Mouse (Mus musculus) forebrain, postnatal 0 days (tissue): Measurements from ENCODE around the gene Ppat. TPM values are rescaled to one million over a fixed set of nuclear protein-coding genes. Genes with fewer than 3 reads are reported as not detected.

Source experiments
- ATAC-seq: fragments of 200-750 bp; cut with Nextera tagmentation; 2 replicates; pipeline ENCODE4 v1.8.0; 2017; ENCODE audit warnings: mild to moderate bottlenecking, moderate library complexity
- DNase-seq: peaks from one replicate; pipeline ENCODE4 v3.0.0-alpha.2; 2015
- H3K27ac ChIP-seq: fragments of 300-500 bp; sonication (generic); 2 replicates; pipeline ENCODE4 v1.5.1; 2014; ENCODE audit warnings: low read depth, mild to moderate bottlenecking, antibody characterized with exemption, low read length, moderate library complexity, mixed read lengths
- H3K27me3 ChIP-seq: fragments of 300-500 bp; sonication (generic); 2 replicates; pipeline ENCODE4 v1.6.1; 2014; ENCODE audit warnings: mild to moderate bottlenecking, low read length, mixed read lengths; ENCODE audit not compliant: insufficient read depth
- H3K36me3 ChIP-seq: fragments of 300-500 bp; sonication (generic); 2 replicates; pipeline ENCODE4 v1.6.1; 2014; ENCODE audit warnings: mild to moderate bottlenecking, moderate library complexity; ENCODE audit not compliant: insufficient read depth
- H3K4me1 ChIP-seq: fragments of 300-500 bp; sonication (generic); 2 replicates; pipeline ENCODE4 v1.6.1; 2014; ENCODE audit warnings: antibody characterized with exemption; ENCODE audit not compliant: insufficient read depth
- H3K4me2 ChIP-seq: fragments of 300-500 bp; sonication (generic); 2 replicates; pipeline ENCODE4 v1.6.1; 2014; ENCODE audit warnings: low read depth, mild to moderate bottlenecking, moderate library complexity
- H3K4me3 ChIP-seq: fragments of 300-500 bp; sonication (generic); 2 replicates; pipeline ENCODE4 v1.5.1; 2014; ENCODE audit warnings: low read depth, low read length, mixed read lengths
- H3K9ac ChIP-seq: fragments of 300-500 bp; sonication (generic); 2 replicates; pipeline ENCODE4 v1.6.1; 2014; ENCODE audit warnings: mild to moderate bottlenecking
- H3K9me3 ChIP-seq: fragments of 300-500 bp; sonication (generic); 2 replicates; pipeline ENCODE4 v1.6.1; 2016; ENCODE audit warnings: low read length
- CTCF ChIP-seq: sonication (generic); IDR thresholded peaks from 2 replicates; pipeline ENCODE4 v1.5.1; 2016; ENCODE audit warnings: antibody characterized with exemption, control low read depth, low read depth
- WGBS: fragments of 180-500 bp; shearing (Covaris S2); extraction: QIAGEN DNeasy Blood & Tissue Kit; methylation state at CpG from one replicate; pipeline ENCODE4 v1.1.7; 2014; 5-methylcytosine and 5-hydroxymethylcytosine counted together
- polyA plus RNA-seq: library from polyadenylated mRNA; unstranded; fragments of >200 nt; fragmentation: Nextera tagmentation; extraction: Ambion mirVana; gene quantifications from 2 replicates; pipeline ENCODE4 v1.2.1, GENCODE M21; 2015
- total RNA-seq: library from RNA; depleted of rRNA; stranded (reverse); fragments of >200 nt; gene quantifications from 2 replicates; pipeline ENCODE4 v1.2.3, GENCODE M21; 2014

The Ppat gene
- total and polyA plus RNA-seq, 2 experiments from 2014 or later: 11.2 to 16.1 TPM

DNA sequence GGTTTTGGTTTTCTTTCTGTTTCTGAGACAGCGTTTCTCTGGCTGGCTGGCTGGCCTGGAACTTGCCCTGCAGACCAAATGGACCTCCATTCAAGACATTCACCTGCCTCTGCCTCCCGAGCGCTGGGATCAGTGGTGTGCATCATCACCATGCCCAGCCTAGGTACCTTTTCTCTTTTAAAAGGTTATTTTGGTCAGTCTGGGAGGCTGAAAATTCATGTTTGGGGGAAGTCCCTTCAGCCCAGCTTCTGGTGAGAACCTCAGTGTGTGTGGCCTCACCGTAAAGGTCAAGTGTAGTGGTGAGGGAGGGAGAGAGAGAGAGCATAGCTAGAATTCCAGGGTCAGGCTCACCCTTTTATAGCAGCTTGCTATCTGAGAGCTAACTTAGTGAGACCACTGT, 3.6 kb downstream of the Ppat start:
- Histone ChIP-seq H3K27me3 (no peaks in the 10 kb centered on the region), H3K27ac (no peak overlapping the region), H3K4me2 (no peak overlapping the region), H3K9ac (no peak overlapping the region), H3K9me3 (no peaks in the 10 kb centered on the region), H3K4me1 (peaks cover 14% of the 10 kb centered on the region), H3K4me3 (no peak overlapping the region), H3K36me3 (no peaks in the 10 kb centered on the region)
- ATAC-seq (no peak), DNase-seq (no peak)
- TF ChIP-seq CTCF: no peak
- 94% methylated on average over 4 of the region's 4 CpGs for WGBS

DNA sequence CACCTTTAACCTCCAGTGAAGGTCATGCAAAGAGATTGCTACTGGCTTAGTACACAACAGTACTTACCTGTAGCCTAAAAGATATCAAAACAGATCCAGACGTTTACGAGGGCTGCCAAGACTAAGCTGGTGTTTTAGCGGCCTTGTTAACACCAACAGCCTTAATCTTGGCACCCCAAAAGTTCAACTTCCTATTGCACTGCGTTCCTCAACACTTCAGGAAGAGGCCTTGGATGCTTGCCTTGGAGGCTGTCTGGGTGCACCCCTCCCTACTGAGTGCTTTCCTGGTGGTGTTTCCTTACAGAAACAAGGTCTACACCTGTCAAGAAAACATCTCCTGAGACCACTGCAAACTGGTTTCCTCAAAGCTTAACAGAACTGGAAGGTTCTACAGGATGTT, 4.2 kb downstream of the Ppat start:
- H3K4me1 ChIP-seq: peaks cover 10% of the 10 kb centered on the region
- H3K9ac ChIP-seq: no peak overlapping the region
- no peak overlapping the region for H3K4me3 ChIP-seq
- H3K4me2 ChIP-seq: no peak overlapping the region
- no peaks in the 10 kb centered on the region for H3K9me3 ChIP-seq
- H3K27me3 ChIP-seq: no peaks in the 10 kb centered on the region
- no peaks in the 10 kb centered on the region for H3K36me3 ChIP-seq
- ATAC-seq: no peak
- TF ChIP-seq CTCF: no peak
- 90% methylated on average over 4 of the region's 4 CpGs for WGBS
- no peak for DNase-seq
- H3K27ac ChIP-seq: no peak overlapping the region

DNA sequence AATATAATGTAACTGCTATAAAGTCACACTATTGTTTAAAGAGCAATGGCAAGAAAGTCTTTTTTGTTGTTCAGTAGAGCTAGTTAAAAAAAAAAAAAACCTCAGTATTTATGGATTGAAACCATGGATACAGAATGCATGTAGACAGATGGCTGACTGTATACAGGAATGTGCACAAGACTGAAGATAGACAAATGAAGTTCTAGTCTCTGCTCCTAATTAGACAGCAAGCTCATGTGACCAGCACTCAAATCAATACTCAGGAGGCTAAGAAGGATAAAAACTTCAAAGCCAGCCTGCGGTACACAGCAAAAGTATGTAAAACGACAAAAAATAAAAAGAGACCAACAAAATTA, 5.7 kb downstream of the Ppat start:
- no peak for TF ChIP-seq CTCF
- Histone ChIP-seq H3K27ac (no peak overlapping the region), H3K4me2 (no peak overlapping the region), H3K4me3 (no peak overlapping the region), H3K36me3 (peaks cover 2% of the 10 kb centered on the region; the same call in 1 of the 2 replicates), H3K9ac (no peak overlapping the region), H3K9me3 (no peaks in the 10 kb centered on the region), H3K27me3 (no peaks in the 10 kb centered on the region), H3K4me1 (peaks cover 10% of the 10 kb centered on the region)
- WGBS: 42% methylated on average over 2 of the region's 2 CpGs
- ATAC-seq (peak; percentile 56; the same call in 1 of the 2 replicates), DNase-seq (no peak)

DNA sequence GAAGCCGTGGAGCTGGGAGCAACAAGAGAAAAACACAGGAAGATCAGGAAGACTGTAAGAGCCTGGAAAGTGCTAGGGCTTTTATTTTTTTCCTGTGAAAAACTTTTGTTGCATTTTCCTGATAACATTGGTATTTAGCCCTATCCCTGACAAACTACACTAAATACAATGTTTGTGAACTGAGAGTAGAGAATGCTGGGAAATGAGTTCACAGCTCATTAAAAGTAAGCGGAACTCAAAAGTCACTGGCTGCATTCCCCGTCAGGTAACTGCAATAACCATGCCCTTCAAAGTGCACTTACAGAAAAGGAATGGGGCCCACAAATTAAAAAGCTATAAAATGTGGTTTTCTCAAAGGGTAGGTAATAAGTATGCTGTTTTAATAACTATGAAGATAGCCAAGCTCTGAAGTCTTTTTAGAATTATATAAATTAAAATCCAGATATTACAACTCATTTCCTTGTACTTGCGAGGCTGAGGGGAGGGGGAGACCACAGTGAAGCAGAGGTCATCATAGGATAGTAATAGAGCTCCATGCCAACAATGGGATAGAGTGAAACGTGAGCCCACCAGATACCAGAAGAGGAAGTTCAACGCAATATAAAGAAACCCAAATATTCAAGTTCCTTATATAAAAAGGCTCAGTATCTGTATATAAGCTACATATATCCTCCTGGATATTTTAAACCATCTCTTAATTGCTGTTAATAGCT, 6.3 kb downstream of the Ppat start:
- ATAC-seq (no peak), DNase-seq (no peak)
- no peak overlapping the region for H3K9ac ChIP-seq
- H3K4me1 ChIP-seq: peaks cover 6% of the 10 kb centered on the region
- no peak overlapping the region for H3K4me2 ChIP-seq
- H3K27me3 ChIP-seq: no peaks in the 10 kb centered on the region
- no peak for TF ChIP-seq CTCF
- H3K36me3 ChIP-seq: peaks cover 4% of the 10 kb centered on the region; the same call in 1 of the 2 replicates
- H3K27ac ChIP-seq: no peak overlapping the region
- WGBS: 77% methylated on average over 6 of the region's 6 CpGs
- no peak overlapping the region for H3K4me3 ChIP-seq
- H3K9me3 ChIP-seq: no peaks in the 10 kb centered on the region

DNA sequence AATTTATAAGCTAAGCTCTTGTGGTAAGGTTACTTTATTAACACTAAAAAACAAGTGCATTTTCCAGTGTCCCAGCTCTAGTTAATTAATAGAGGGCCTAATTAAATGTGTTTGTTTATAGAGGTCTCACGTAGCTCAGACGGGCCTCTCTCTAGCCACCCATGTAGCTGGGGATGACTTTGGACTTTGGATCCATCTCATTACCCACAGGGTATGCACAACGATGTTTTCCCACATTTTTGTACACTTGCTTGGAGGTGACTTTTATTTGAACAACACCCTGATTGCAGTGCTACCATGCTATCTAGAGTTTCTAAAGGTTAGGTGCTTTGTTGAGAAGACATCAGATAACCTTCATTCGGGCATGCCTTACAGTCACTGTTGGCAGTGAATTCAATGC, 8.9 kb downstream of the Ppat start:
- Histone ChIP-seq H3K4me1 (no peaks in the 10 kb centered on the region), H3K27ac (no peak overlapping the region), H3K36me3 (peaks cover 4% of the 10 kb centered on the region; the same call in 1 of the 2 replicates), H3K9ac (no peak overlapping the region), H3K4me2 (no peak overlapping the region), H3K9me3 (no peaks in the 10 kb centered on the region), H3K4me3 (no peak overlapping the region), H3K27me3 (no peaks in the 10 kb centered on the region)
- DNase-seq: no peak
- WGBS: 73% methylated on average over 4 of the region's 4 CpGs
- ATAC-seq: no peak
- no peak for TF ChIP-seq CTCF

DNA sequence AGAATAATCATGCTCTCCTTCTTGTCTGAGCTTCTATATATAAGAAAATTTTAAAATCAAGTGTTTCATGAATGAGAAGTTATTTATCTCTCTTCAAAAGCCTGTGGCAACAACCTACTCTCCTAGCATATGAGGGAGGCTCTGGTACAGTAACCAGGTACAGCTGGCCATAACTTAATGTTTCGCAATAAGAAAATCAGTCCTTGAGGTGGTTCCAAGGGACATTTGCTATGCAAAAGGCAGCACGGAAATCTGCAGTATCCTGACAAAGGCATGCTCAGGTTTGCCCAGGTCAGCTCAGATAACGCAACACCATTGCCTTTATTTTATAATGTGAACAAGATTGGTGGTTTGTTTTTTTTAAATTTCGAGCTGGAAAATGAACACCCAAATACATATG, 9.4 kb downstream of the Ppat start:
- H3K4me1 ChIP-seq: no peaks in the 10 kb centered on the region
- H3K4me2 ChIP-seq: no peak overlapping the region
- ATAC-seq (no peak), DNase-seq (no peak)
- no peaks in the 10 kb centered on the region for H3K9me3 ChIP-seq
- no peak overlapping the region for H3K9ac ChIP-seq
- no peak overlapping the region for H3K4me3 ChIP-seq
- no peak overlapping the region for H3K27ac ChIP-seq
- peaks cover 4% of the 10 kb centered on the region; the same call in 1 of the 2 replicates for H3K36me3 ChIP-seq
- 93% methylated on average over 4 of the region's 4 CpGs for WGBS
- H3K27me3 ChIP-seq: no peaks in the 10 kb centered on the region
- TF ChIP-seq CTCF: no peak

DNA sequence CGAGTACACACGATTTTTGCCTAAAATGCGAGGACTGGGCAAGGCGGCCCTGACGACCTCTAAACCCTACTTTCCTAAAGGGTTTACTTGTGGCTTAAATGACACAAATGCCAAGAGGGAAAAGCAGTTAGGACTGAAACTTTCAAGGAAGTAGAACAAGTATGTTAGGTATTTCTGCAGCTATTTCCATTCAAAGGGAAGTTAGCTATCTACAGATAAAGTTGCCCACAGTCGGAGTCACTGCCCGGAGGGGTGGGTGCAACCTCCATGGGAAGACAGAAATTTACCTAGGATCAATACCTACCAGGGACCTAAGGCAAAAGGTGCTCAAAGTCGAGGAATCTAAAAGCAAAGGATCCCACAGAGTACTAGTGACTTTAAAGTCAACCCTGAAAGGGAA, 11.7 kb downstream of the Ppat start:
- Histone ChIP-seq H3K4me3 (no peak overlapping the region), H3K27me3 (no peaks in the 10 kb centered on the region), H3K9me3 (no peaks in the 10 kb centered on the region), H3K4me1 (no peaks in the 10 kb centered on the region), H3K36me3 (peaks cover 4% of the 10 kb centered on the region; the same call in 1 of the 2 replicates), H3K4me2 (no peak overlapping the region), H3K9ac (no peak overlapping the region), H3K27ac (no peak overlapping the region)
- ATAC-seq: no peak
- TF ChIP-seq CTCF: no peak
- WGBS: 97% methylated on average over 8 of the region's 8 CpGs
- DNase-seq: no peak
